Mouse (Mus musculus) layer of hippocampus, postnatal 10 days (tissue): Measurements from ENCODE around the gene 0610012G03Rik. TPM values are rescaled to one million over a fixed set of nuclear protein-coding genes. Genes with fewer than 3 reads are reported as not detected.

ENCODE experiments used
- microRNA-seq, 2 experiments: library from miRNA; unstranded; fragments of <30 nt; microRNA quantifications; one replicate each; pipeline ENCODE4 v1.2.0; 2021
- total RNA-seq, 2 experiments: library from RNA; stranded (reverse); gene quantifications; 2 replicates each; pipeline ENCODE4 v1.2.3; 2021

Gene 0610012G03Rik
- total RNA-seq, 2 experiments from 2014 or later: 53.6 to 55.9 TPM

Small RNA genes lying within 50 kb of the gene (microRNA-seq; reads per million reads assigned to microRNA genes)
- gene Gm26269: 0 reads per million in 2 experiments

Other genes starting within 250 kb of the 0610012G03Rik start
- under 1 TPM; 0.18 to 0.36 TPM for gene Meltf, start 69.7 kb downstream of the 0610012G03Rik start, total RNA-seq
- gene Pigz, start 14.6 kb downstream of the 0610012G03Rik start, total RNA-seq: 1 to 10 TPM; 6.9 to 7.0 TPM
- 10 to 100 TPM; 49.1 to 57.3 TPM for gene Ncbp2, start within 50 bp of the 0610012G03Rik start, total RNA-seq
- 10 to 100 TPM; 41.5 to 42.7 TPM for gene Senp5, start 54.8 kb upstream of the 0610012G03Rik start, total RNA-seq
- 10 to 100 TPM; 34.6 to 38.0 TPM for gene Pak2, start 130.8 kb upstream of the 0610012G03Rik start, total RNA-seq
- gene Pigx, start 151.2 kb upstream of the 0610012G03Rik start, total RNA-seq: 10 to 100 TPM; 31.6 to 36.3 TPM
- gene Cep19, start 151.3 kb upstream of the 0610012G03Rik start, total RNA-seq: 10 to 100 TPM; 58.9 to 62.3 TPM
- gene Nrros, start 217.1 kb upstream of the 0610012G03Rik start, total RNA-seq: 1 to 10 TPM; 7.6 to 8.8 TPM
- gene Bex6, start 231.3 kb upstream of the 0610012G03Rik start, total RNA-seq: not detected